Mouse (Mus musculus) MEL (cell line): ENCODE measurements around the gene Spaca1.

Experiments
- EP300 ChIP-seq, 2 experiments: IDR thresholded peaks; 2 replicates each; pipeline ENCODE4 v1.6.1; 2011; ENCODE audit warnings: improper control_type of control experiment in 2 of 2, low read length in 2 of 2, low read depth in 1 of 2, mild to moderate bottlenecking in 1 of 2
- GATA1 ChIP-seq: IDR thresholded peaks from 2 replicates; pipeline ENCODE4 v1.6.1; 2011; ENCODE audit warnings: low read depth, low read length, improper control_type of control experiment
- POLR2A ChIP-seq, 2 experiments: IDR thresholded peaks; 2 replicates each; pipeline ENCODE4 v1.6.1; 2011 to 2012; ENCODE audit warnings: low read length in 2 of 2, mild to moderate bottlenecking in 2 of 2, control low read depth in 1 of 2, improper control_type of control experiment in 1 of 2, low read depth in 1 of 2, moderate library complexity in 1 of 2; ENCODE audit not compliant: control insufficient read depth in 1 of 2, insufficient read depth in 1 of 2, poor library complexity in 1 of 2

DNA sequence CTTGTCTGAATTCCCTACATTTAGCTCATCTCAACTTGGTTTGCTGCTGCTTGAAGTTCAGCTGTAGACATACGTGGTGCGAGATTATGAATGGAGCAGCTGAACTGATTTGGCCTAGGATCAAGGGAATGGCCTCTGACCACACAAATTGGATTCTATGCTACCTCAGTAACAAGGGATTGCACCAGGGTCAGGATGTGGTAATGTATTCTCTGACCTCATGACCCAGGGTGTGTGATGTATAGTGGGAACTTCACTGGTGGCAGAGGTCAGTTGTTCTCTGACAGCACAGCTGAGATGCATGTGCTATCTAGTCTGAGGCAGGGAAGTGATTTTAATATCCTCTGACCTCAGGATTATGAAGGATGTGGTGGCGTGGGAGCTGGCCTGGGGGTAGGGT is 31.1 kb upstream of the Spaca1 start:
- TF ChIP-seq POLR2A (IDR thresholded peaks at IDR 0.05; ENCODE audit: control insufficient read depth in 1 of 2, insufficient read depth in 1 of 2, low read depth in 1 of 2, low read length in 2 of 2, poor library complexity in 1 of 2) (no peak), GATA1 (no peak), EP300 (IDR thresholded peaks at IDR 0.05; ENCODE audit: low read depth in 1 of 2, low read length in 2 of 2) (no peak)
